Mouse (Mus musculus) liver, embryonic 14.5 days (tissue): Measurements from ENCODE around the gene Gm10037.

Experiments used
- CTCF ChIP-seq: IDR thresholded peaks from 2 replicates; pipeline ENCODE4 v1.5.1; 2016; ENCODE audit warnings: antibody characterized with exemption, low read depth, control low read depth
- EP300 ChIP-seq: IDR thresholded peaks from 2 replicates; pipeline ENCODE4 v1.6.1; 2016; ENCODE audit warnings: antibody characterized with exemption, low read depth

DNA sequence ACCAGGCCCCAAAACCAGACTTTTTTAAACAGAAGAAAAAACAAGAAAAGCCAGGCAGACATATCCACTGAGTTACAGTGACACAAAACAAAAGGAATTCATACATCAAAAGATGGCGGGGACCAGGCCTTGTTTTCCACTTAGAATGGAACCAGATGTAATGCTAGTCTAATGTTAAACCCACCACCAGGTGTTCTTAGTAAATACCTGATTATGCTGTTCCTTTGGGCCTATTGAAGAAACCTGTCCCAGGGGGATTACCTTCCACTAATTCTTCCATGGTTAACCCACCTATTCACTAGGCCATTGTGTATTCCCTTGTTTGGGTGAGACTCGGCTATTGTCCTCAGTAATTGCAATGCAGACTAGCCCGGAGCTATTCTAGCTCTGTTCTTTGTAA lies 32.3 kb upstream of the Gm10037 start:
- TF ChIP-seq CTCF (no peak), EP300 (no peak)
